Mouse (Mus musculus): ENCODE measurements at regions not wholly inside any gene's neighbourhood (a gene's known extent, or its start where the extent isn't known, plus 50 kb on each side); places are given as distances from the start of the nearest gene placed in this dataset.

- TF ChIP-seq POLR2A (IDR thresholded peaks at IDR 0.05; ENCODE audit: extremely low read depth, insufficient read depth, low read length) (no peak), CTCF (IDR thresholded peaks at IDR 0.05; ENCODE audit: extremely low read depth, insufficient read depth, low read length) (no peak)
Observed at GRCm38 (mm10) chr13:84663967-84664366, 441.9 kb downstream of the Tmem161b start.
